ENCODE assay signal across 29 mouse cellular contexts in the genomic region with DNA sequence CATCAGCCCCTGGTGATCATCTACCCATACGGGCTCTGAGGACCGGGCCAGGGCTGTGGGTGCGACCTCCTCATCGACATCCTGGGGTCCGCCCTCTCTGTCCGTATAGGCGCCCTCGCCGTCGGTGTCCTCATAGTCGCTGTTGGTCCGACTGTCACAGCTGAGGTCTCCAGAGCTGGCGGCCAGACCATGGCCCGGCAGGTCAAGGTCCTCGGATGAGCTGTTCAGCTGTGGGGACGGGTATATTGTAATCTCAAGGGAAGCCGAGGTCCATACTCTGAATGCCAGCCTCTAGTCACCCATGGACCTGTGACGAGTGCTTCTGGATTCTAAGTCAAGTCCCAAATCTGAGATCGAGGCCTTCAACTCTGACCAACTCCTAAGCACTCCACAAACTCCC. TPM values are rescaled to one million over a fixed set of nuclear protein-coding genes. Genes with fewer than 3 reads are reported as not detected.
"Had no signal": no experiment of that assay in that cellular context is flagged by ENCODE, and none has a peak within 500 bp of the region (broad histone marks: within the 10 kb centered on the region; RNA-seq: fewer than 3 reads in every experiment).

No protein-coding gene starts in this region.

- H3K27me3 ChIP-seq: hindbrain, embryonic 15.5 days; kidney, embryonic 15.5 days; limb, embryonic 15.5 days had no signal

- H3K4me3 ChIP-seq: heart, adult 2 months; heart, embryonic 13.5 days; heart, embryonic 15.5 days; hindbrain, embryonic 12.5 days; hindbrain, embryonic 15.5 days; kidney, embryonic 15.5 days; limb, embryonic 13.5 days; limb, embryonic 15.5 days; liver, embryonic 12.5 days had no signal

- H3K27ac ChIP-seq: heart, adult 2 months; heart, embryonic 13.5 days; heart, embryonic 15.5 days; hindbrain, embryonic 12.5 days; hindbrain, embryonic 15.5 days; hindbrain, postnatal 0 days; kidney, embryonic 15.5 days; kidney, postnatal 0 days; limb, embryonic 13.5 days; limb, embryonic 15.5 days; liver, embryonic 12.5 days; liver, embryonic 14.5 days had no signal

- ATAC-seq: hindbrain, postnatal 0 days; liver, embryonic 12.5 days had no signal

- DNase-seq: gastrocnemius, postnatal 14 days; gastrocnemius, postnatal 36 days; heart, adult 11 months; heart, adult 2 months; heart, postnatal 14 days; heart, postnatal 36 days; kidney, adult 11 months; kidney, adult 2 months; kidney, adult 9 months; kidney, postnatal 14 days; kidney, postnatal 36 days; layer of hippocampus, adult 9-11 months; layer of hippocampus, postnatal 36 days; left cerebral cortex, postnatal 4 days; lung, adult 18-20 months had no signal

- H3K4me2 ChIP-seq: heart, embryonic 11.5 days; heart, embryonic 13.5 days; heart, embryonic 15.5 days; hindbrain, embryonic 12.5 days; hindbrain, embryonic 15.5 days; kidney, embryonic 15.5 days; limb, embryonic 13.5 days; limb, embryonic 15.5 days; liver, embryonic 12.5 days had no signal

- H3K9me3 ChIP-seq: heart, embryonic 13.5 days; heart, embryonic 15.5 days; hindbrain, embryonic 15.5 days; kidney, embryonic 15.5 days; limb, embryonic 15.5 days; liver, embryonic 12.5 days had no signal

- H3K9ac ChIP-seq: heart, embryonic 13.5 days; heart, embryonic 15.5 days; hindbrain, embryonic 12.5 days; hindbrain, embryonic 15.5 days; kidney, embryonic 15.5 days; limb, embryonic 13.5 days; limb, embryonic 15.5 days; liver, embryonic 12.5 days; liver, embryonic 14.5 days had no signal

RNA-seq across cellular contexts. Expression of a gene that starts 17.5 kb away (rescaled TPM):
- total RNA-seq: gastrocnemius, adult 18-20 months; gastrocnemius, adult 8-10 months; gastrocnemius, postnatal 14 days; gastrocnemius, postnatal 36 days; heart, adult 2 months had no signal

RNA-seq across cellular contexts. Expression of a gene that starts 21.1 kb away (rescaled TPM):
- total RNA-seq: gastrocnemius, adult 18-20 months had no signal
